Mouse (Mus musculus) thymus, postnatal 36 days (tissue): ENCODE data around the gene Spink4.

Source experiments
- DNase-seq, 2 experiments: peaks; one replicate each; pipeline ENCODE4 v3.0.0; 2022; ENCODE audit warnings: mixed read lengths in 2 of 2

Spink4 gene

GRCm38 (mm10) chr4:40919785-40920184 lies at the start of gene Spink4:
Spink4 (plus strand) TSS chr4:40920052.
- DNase-seq, result no peak

DNA sequence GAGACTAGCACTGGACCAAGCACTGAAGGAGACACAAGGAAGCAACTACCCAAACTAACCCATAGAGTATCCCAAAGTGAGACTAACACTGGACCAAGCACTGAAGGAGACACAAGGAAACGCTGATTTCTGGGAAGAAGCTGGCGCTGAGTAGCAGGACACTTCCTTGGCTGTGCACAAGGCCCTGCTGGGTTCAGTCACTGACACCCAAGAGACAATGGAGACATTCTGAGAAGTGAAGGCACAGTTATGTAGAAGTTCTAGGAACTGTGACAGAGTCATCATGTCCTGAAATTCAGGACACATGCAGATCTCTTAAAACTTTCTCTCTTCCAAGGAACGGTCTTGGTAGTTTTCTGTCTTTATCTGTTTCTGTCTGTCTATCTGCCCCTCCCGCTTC lies 49.6 kb upstream of the Spink4 start:
- DNase-seq, result no peak

DNA sequence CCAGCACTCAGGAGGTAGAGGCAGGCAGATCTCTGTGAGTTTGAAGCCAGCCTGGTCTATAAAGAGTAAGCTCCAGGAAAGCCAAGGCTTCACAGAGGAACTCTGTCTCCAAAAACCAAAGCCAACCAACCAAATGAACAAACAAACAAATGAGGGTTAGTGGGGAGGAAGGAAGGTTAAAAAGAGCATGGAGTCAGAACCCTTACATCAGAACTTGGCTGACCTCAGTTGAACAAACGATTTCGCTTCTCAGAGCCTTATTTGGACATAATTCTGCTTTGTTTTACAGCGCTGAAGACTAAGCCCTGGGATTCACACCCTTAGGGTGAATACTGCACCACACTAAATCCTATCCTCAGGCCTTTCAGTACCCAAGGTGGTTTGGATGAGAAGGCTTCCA lies 47.7 kb upstream of the Spink4 start:
- DNase-seq, result no peak

DNA sequence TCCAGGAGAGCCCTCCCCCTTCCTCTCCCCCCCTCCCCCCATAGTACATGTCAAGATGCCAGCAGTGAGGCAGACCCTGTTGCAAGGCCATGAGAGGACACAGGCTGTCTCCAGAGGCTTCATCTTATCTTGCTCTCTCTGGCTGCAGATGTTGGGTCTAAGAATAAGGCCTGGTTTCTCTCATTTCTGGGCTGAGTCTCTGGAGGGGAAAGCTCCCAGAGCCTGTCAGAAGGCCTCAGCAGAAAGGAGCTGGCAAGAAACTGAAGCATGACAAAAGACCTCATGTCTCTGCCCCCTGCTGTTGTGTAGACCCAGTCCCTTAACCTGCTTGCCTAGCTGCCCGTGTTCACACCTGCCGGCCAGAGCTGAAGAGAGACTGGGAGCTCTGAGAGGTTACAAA lies 46.5 kb upstream of the Spink4 start:
- DNase-seq, result no peak

- DNase-seq, result no peak
Measured at GRCm38 (mm10) chr4:40874151-40874600, 45.7 kb upstream of the Spink4 start.

DNA sequence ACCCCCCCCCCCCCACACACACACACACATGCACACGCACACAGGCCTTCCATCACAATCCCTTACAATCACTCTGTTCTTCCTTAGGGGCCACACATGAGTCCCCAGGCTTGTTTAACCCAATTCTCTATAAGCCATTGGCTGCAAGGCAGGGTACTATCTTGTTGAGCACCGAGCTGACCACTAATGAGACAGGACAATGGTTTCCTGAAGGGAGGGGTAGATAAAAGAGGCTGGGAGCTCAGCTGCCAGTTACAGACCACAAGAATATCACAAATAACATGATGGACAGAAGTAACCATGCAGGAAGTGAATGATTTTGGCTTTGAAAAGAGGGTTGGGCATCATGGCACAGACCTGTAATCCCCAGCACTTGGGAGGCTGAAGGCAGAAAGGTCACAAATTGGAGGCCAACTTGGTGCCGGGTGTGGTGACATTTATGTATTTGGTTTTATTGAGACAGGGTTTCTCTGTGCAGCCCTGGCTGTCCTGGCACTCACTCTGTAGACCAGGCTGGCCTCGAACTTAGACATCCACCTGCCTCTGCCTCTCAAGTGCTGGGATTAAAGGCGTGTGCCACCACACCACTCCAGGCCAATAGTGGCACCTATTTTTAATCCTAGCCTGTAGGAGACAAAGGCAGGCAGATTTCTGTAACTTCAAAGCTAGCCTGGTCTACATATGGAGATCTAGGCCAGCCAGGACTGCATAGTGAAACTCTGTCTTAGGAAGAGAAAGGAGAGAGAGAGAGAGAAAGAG lies 44.9 kb upstream of the Spink4 start:
- DNase-seq, result no peak

DNA sequence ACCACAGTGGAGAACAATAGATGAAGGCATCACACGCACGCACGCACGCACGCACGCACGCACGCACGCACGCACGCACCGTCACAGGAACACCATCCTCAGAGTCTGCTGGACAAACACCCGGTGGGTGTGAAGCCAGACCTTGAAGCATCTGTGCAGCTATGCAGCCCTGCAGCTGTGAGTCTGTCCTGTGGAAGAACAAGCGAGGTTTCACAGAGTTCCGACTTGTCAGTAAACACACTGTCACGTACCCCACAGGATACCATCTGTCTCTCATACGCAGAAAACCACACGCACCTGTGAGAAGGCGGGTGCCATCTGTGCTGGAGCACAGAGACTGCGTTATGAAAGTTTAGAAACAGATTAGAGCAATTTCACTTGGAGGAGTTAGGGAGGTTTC lies 44.0 kb upstream of the Spink4 start:
- peak; percentile 77 to 87 for DNase-seq

GRCm38 (mm10) chr4:40876814-40877371 lies 43.0 kb upstream of the Spink4 start:
- peak; percentile 40 to 46 for DNase-seq

GRCm38 (mm10) chr4:40877528-40877927 lies 42.3 kb upstream of the Spink4 start:
- DNase-seq, result no peak

DNA sequence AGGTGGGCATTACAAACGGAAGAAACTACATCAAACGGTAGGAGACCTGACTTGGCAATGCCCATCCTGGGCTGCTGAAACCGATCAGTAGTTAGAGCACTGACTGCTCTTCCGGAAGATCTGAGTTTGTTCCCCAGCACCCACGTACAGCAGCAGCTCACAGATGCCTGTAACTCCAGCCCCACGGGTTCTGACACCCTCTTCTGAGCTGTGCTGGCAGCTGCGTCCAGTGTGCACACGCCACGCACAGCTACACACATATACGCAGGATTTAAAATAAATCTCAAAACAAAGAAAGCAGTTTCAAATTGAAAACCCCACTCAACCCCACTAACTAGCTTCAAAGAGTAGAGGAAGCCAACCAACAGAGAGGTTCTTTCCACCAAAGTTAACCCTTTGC lies 36.7 kb upstream of the Spink4 start:
- DNase-seq, result peak; percentile 15 to 35

DNA sequence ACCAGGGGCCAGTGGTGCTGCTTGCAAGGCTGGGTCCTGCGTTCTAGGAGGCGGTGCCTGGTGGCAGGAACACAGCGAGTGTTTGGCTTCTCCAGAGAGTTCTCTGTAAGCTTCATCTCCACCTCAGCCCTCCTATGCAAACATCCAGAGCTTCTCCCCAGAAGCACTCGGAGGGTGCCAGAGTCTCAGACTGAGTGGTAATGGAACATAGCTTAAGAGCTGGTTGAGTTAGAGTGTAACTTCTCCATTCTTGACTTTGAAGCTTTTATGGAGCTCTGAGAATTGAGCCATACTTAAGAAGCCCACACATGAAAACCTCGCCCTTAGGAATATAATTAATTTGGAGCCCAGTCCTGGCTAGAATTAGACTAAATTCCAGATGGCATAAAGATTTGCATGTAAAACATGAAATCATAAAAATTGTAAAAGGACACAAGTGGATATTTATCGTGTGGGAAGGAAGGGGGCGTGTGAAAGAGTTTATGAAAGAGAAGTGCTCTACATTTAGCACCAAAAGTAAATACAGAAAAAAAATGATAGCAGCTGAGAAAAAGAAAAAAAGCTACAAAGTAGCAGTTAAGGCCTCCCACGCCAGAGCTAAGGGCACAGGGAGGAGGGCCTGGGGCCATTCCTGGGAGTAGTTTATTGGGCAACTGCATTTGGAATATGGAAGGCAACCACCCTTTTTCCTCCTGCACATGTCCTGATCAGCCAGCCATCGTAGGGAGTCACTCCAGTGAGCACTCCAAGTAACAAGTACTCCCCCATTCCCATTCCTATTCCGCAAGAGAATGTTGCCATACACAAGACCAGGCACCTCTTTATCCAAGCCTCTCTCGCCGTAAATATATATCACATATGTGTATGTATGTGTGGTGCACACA lies 35.3 kb upstream of the Spink4 start:
- no peak for DNase-seq

DNA sequence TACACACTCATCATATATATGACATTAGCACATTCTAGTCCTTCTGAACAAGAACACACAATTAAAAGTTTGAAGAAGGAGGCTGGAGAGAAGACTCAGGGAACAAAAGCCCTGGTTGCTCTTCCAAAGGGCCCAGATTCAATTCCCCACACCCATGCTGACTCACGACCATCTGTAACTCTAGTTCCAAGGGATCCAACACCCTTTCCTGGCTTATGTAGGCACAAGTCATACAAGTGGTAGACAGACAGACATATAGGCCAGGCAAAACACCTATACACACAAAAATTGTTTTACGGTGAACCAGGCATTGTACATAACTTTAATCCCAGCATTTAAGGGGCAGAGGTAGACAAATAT lies 34.7 kb upstream of the Spink4 start:
- DNase-seq, result no peak

- no peak for DNase-seq
Measured at GRCm38 (mm10) chr4:40885883-40886282, 34.0 kb upstream of the Spink4 start.

GRCm38 (mm10) chr4:40888839-40889238 lies 31.0 kb upstream of the Spink4 start:
- DNase-seq, result no peak

DNA sequence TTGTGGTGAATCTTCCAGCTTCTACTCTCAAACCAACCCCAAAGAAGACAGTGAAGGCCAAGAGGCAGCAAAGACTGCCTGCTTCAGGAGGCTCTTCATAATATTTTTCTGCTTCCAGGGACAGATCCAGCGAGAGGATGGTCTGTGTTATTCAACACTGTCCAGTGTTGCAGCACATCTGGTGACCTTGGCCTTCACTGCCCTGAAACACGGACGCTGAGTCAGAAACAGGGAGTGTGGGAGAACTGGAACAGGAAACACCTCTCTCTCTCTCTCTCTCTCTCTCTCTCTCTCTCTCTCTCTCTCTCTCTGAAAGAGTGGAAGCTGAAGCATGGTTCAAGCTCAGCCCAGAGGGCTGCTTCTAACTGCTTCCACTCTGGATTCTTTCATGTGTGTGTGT lies 30.6 kb upstream of the Spink4 start:
- no peak for DNase-seq

DNA sequence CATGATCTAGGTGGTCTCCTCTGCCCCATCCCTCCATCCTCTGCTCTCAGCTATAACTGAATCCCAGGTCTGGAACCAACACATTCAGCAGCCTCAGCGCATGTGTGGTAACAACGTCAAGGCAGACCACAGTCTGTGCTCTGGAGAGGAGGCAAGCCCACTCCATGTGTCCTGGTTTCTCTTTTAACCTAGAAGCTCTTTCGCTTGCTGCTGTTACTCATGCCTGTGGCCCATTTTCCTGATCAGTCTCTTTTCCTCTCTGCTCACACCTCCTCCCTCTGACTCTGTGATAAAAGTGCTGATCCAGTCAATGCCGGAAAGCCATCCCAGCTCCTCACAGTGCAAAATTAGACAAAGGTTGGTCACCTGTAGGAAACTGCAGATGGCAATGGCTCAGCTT lies 29.9 kb upstream of the Spink4 start:
- no peak for DNase-seq

DNA sequence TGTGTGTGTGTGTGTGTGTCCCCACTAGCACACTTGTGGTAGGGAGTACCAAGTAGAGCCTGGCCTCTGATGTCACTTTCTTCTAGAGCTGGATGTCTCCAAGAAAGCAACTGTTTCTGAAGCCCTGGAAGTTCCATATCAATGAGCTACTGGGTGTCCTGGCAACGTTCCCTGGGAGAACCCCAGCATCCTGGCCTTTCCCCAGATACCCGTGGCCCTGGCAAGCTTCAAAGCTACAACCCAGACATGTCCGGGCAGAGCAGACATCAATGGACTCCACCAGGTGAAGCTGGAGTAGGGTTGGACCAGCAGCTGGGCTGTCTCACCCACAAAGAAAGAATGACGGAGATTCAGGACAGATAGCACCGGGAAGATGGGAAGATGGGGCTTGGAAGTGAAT lies 28.6 kb upstream of the Spink4 start:
- DNase-seq, result no peak

DNA sequence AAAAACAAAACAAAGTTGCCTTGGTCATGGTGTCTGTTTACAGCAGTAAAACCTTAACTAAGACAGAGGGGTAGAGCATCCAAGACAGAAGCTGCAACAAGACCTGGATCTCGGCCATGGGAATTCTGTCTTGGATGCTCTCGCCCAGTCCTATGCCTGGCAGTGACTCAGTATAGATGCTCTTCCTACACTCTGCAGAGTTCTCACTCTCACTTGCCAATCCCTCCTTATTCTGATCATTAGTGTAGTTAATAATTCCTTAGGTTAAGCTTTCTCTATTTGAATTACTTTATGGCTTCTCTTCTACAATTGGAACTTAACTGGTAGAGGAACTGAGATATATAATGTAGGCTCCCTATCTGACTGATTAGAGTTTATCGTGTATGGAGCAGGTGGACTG lies 24.7 kb upstream of the Spink4 start:
- DNase-seq, result no peak

GRCm38 (mm10) chr4:40895646-40896045 lies 24.2 kb upstream of the Spink4 start:
- no peak for DNase-seq

DNA sequence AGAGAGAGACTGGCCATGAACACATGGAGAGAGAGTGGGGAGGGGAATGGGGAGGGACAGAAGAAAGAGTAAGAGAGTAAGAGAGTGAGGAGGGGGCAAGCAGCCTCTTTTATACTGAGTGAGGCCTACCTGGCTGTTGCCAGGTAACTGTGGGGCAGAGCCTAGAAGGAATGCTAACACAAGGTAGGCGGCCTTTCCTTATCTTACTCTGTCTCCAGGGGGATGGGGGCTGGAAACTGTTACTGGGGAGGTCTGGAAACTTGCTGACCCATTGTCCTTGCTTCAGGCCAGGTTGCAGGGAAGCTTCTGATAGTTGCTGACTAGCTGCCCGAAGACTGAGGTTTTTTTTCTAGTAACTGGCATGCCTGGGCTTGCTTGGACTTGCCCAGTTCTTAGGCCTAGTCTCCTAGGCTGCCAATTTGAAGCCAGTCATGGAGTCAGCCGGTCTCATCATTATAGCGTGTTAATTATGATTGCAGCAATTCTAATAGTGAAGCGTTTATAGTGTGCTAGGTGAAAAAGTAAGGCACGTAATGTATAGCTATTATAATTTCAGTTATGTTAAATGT lies 21.3 kb upstream of the Spink4 start:
- DNase-seq, result no peak

GRCm38 (mm10) chr4:40899264-40899663 lies 20.6 kb upstream of the Spink4 start:
- no peak for DNase-seq

GRCm38 (mm10) chr4:40900071-40900470 lies 19.8 kb upstream of the Spink4 start:
- no peak for DNase-seq

DNA sequence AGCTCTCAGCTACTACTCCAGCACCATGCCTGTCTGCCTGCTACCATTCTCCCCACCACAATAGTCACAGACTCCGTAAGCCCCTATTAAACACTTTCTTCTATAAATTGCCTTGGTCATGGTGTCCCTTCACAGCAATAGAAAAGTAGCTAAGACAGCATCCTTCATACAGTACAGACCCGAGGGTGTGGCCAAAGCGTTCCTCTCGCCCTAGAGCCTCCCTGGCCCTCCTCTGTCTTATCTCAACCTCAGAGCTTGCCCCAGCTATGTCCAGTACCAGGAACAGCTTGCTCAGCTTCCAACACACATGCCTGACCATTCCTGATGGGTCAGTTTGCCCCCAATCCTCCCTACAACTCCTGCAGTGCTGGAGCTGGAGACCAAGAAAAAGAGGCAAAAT lies 19.2 kb upstream of the Spink4 start:
- no peak for DNase-seq

DNA sequence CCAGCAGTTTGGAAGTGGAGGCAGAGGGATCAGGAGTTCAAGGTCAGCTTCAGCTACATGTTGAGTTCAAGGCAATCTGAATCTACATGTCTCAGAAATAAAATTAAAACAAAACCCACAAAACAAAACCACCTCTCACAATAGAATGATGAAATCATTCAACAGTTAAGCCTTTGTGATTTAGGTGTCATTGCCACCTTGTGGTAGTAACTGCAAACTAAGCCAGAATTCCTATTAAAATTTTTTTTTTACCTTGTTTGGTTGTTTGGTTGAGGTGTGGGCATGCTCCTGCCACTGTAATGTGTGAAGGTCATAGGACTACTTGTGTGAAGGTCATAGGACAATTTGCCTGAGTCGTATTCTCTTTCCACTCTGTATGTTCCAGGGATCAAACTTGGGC lies 13.6 kb upstream of the Spink4 start:
- DNase-seq, result no peak
